Mouse (Mus musculus): ENCODE results near the gene Tmem167. TPM values are rescaled to one million over a fixed set of nuclear protein-coding genes. Genes with fewer than 3 reads are reported as not detected.
A peak's percentile ranks its signal among the peaks of the same experiment; 100 is the strongest.

Tmem167 gene
- polyA plus RNA-seq (2012; rRNA removed): 1.7 and 2.0 TPM in 2 replicates

DNA sequence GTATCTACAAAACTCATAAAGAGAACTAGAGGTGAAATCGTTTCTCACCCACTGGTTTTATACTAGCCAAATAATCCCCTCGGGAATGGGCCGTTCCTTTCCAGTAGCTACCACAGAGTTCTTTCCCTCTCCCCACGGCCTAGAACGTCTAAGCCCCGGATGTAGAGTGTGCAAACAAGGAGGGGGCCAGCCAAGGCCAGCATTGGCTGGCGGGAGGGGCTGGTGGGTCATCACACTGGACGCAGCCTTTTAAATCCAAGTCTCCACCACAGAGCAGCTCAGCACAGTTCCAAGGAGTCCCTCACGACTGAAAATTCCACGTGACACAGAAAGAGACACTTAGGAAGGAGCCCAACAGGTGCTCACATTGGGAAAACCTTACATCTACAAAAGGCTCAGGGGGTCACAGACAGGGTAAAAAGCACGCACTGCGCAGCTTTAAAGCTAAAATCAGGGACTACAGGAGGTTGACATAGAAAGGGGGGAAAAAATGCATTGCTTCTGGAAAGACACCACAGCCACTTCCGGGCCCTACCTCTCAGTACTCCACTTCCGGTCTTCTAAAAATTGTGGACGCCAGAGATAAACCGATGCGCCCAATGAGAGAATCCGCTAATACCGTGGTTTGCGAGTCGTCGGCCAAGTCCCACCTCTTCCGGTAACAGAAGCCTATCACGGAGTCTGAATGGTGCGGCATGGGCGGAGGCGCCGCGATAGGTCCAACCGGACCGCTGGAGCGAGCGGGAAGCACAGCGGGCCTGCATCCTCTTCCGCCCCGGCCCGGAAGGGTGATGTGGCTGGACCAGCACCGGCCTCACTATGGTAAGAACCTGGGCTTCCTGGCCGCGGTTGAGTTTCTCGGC is at the start of gene Tmem167, which contains the start of gene Xrcc4:
TSS of gene Tmem167 (plus strand) at position 162 of the 863 bp plus-strand sequence.
TSS of gene Xrcc4 (minus strand) at position 647 of the 863 bp plus-strand sequence.
- Histone ChIP-seq H3K4me1 (ENCODE audit: control insufficient read depth, insufficient read depth, low read length) (no peaks in the 10 kb centered on the region), H3K27me3 (ENCODE audit: control insufficient read depth, insufficient read depth, low read length) (no peaks in the 10 kb centered on the region), H3K4me3 (ENCODE audit: control insufficient read depth, low read depth, low read length) (peak within 1 kb of the TSS; percentile 93), H3K27ac (ENCODE audit: control insufficient read depth, insufficient read depth, low read depth, low read length) (peak within 1 kb of the TSS; percentile 95), H3K36me3 (ENCODE audit: control insufficient read depth, insufficient read depth, low read length) (no peaks in the 10 kb centered on the region)
- TF ChIP-seq POLR2A (IDR thresholded peaks at IDR 0.05; ENCODE audit: control insufficient read depth, low read depth, low read length) (peak; percentile 45), CTCF (IDR thresholded peaks at IDR 0.05; ENCODE audit: control insufficient read depth, insufficient read depth, insufficient replicate concordance, low read depth, low read length) (no peak)

DNA sequence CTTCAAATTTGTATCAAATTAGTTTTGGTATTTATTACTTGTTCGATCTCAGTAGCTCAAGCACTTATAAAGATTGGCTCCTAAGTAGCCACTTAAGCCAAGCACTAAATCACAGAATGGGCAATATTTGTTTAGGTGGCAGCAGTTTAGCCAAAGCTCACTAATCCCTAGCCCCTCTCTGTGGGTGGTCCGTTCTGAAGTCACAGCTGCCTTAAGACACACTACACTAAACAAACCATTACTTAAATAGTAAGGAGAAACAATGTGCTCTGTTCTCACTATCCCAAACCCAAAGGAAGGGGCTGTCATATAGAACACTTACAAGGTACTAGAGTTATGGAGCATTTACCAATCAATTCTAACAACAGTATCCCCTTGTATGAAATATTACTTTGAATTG is 49.3 kb upstream of the Tmem167 start:
- Histone ChIP-seq H3K27ac (ENCODE audit: control insufficient read depth, insufficient read depth, low read depth, low read length) (no peak overlapping the region), H3K36me3 (ENCODE audit: control insufficient read depth, insufficient read depth, low read length) (no peaks in the 10 kb centered on the region), H3K4me1 (ENCODE audit: control insufficient read depth, insufficient read depth, low read length) (no peaks in the 10 kb centered on the region), H3K4me3 (ENCODE audit: control insufficient read depth, low read depth, low read length) (no peak overlapping the region), H3K27me3 (ENCODE audit: control insufficient read depth, insufficient read depth, low read length) (no peaks in the 10 kb centered on the region)
- no peak for TF ChIP-seq POLR2A (IDR thresholded peaks at IDR 0.05; ENCODE audit: control insufficient read depth, low read depth, low read length)
- TF ChIP-seq CTCF (IDR thresholded peaks at IDR 0.05; ENCODE audit: control insufficient read depth, insufficient read depth, insufficient replicate concordance, low read depth, low read length): no peak

DNA sequence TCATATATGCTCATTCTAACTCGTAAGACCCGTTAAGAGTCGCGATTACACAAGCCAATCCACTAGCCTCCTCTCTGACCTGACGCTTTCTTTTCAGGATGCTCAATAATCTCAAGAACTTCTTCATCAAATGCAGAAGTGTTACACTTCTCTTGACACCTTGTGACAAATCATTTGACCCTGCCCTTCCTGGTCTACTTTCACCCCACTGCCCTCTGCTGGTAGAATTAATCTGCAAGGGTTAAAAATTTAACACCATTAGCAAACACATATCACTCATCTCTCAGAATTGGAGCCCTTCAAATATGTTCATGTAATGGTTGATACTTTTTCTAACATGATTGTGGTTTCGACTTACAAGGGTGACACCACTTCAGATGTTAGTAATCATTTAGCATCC is 37.2 kb upstream of the Tmem167 start:
- H3K4me1 ChIP-seq (ENCODE audit: control insufficient read depth, insufficient read depth, low read length): no peaks in the 10 kb centered on the region
- TF ChIP-seq POLR2A (IDR thresholded peaks at IDR 0.05; ENCODE audit: control insufficient read depth, low read depth, low read length) (no peak), CTCF (IDR thresholded peaks at IDR 0.05; ENCODE audit: control insufficient read depth, insufficient read depth, insufficient replicate concordance, low read depth, low read length) (no peak)
- no peaks in the 10 kb centered on the region for H3K36me3 ChIP-seq (ENCODE audit: control insufficient read depth, insufficient read depth, low read length)
- no peak overlapping the region for H3K27ac ChIP-seq (ENCODE audit: control insufficient read depth, insufficient read depth, low read depth, low read length)
- no peak overlapping the region for H3K4me3 ChIP-seq (ENCODE audit: control insufficient read depth, low read depth, low read length)
- no peaks in the 10 kb centered on the region for H3K27me3 ChIP-seq (ENCODE audit: control insufficient read depth, insufficient read depth, low read length)

DNA sequence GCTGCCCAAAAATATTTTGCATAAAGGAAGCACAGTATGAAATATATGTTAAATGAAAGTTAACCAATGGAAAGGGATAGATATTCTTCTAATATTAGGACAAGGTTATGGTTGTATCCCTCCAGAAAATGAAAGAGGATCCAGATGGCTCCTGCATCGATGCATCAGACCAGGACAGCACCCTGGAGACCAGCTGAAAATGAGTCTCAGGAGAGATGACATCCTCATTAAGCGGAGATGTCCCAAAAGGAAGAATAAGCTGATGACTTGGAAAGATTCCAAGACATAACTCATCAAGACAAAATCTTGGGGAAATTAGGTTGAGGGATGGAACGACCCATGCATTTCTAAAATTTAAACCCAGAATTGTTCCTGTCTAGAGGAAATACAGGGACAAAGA is 36.5 kb upstream of the Tmem167 start:
- Histone ChIP-seq H3K27me3 (ENCODE audit: control insufficient read depth, insufficient read depth, low read length) (no peaks in the 10 kb centered on the region), H3K27ac (ENCODE audit: control insufficient read depth, insufficient read depth, low read depth, low read length) (no peak overlapping the region), H3K36me3 (ENCODE audit: control insufficient read depth, insufficient read depth, low read length) (no peaks in the 10 kb centered on the region), H3K4me1 (ENCODE audit: control insufficient read depth, insufficient read depth, low read length) (no peaks in the 10 kb centered on the region), H3K4me3 (ENCODE audit: control insufficient read depth, low read depth, low read length) (no peak overlapping the region)
- TF ChIP-seq CTCF (IDR thresholded peaks at IDR 0.05; ENCODE audit: control insufficient read depth, insufficient read depth, insufficient replicate concordance, low read depth, low read length) (no peak), POLR2A (IDR thresholded peaks at IDR 0.05; ENCODE audit: control insufficient read depth, low read depth, low read length) (no peak)

DNA sequence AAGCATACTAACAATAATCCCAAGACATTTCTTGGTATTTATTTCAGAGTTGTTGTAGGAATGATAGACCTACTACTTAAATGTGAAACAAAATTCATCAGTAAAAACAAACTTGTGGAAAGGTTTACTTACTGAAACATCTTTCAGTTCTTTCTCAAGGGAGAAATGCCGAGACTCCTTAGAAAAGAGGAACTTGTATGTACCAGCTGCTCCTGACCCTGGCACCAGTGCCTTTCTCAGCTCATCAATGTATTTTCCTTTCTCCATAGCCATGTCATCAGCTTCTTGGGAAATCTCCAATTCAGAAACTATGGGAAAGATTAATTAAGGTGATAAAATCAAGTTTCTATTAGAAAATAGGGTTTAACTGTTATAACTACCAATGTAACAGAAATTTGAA is 27.0 kb upstream of the Tmem167 start:
- no peak overlapping the region for H3K4me3 ChIP-seq (ENCODE audit: control insufficient read depth, low read depth, low read length)
- H3K36me3 ChIP-seq (ENCODE audit: control insufficient read depth, insufficient read depth, low read length): no peaks in the 10 kb centered on the region
- TF ChIP-seq CTCF (IDR thresholded peaks at IDR 0.05; ENCODE audit: control insufficient read depth, insufficient read depth, insufficient replicate concordance, low read depth, low read length) (no peak), POLR2A (IDR thresholded peaks at IDR 0.05; ENCODE audit: control insufficient read depth, low read depth, low read length) (no peak)
- no peaks in the 10 kb centered on the region for H3K27me3 ChIP-seq (ENCODE audit: control insufficient read depth, insufficient read depth, low read length)
- H3K4me1 ChIP-seq (ENCODE audit: control insufficient read depth, insufficient read depth, low read length): no peaks in the 10 kb centered on the region
- no peak overlapping the region for H3K27ac ChIP-seq (ENCODE audit: control insufficient read depth, insufficient read depth, low read depth, low read length)

DNA sequence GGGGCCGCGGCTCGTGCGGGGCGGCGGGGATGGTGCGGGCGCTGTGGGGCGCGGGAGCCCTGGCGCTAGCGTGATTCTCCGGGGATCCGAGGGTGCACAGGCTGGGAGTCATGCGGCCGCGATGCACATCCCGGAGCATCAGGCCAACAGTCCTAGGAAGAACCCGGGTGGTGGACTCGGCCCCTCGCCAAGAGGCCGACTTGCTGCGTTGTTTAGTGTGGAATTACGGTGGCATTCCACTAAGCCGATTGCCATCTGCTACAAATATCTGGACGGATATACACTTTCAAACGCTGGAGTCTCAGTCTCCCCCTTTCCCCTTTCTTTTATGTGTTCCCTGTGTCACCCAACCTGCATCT is 881 bp downstream of the Tmem167 start:
- H3K27me3 ChIP-seq (ENCODE audit: control insufficient read depth, insufficient read depth, low read length): no peaks in the 10 kb centered on the region
- no peaks in the 10 kb centered on the region for H3K4me1 ChIP-seq (ENCODE audit: control insufficient read depth, insufficient read depth, low read length)
- H3K36me3 ChIP-seq (ENCODE audit: control insufficient read depth, insufficient read depth, low read length): no peaks in the 10 kb centered on the region
- peak overlapping the region; percentile 71 for H3K27ac ChIP-seq (ENCODE audit: control insufficient read depth, insufficient read depth, low read depth, low read length)
- H3K4me3 ChIP-seq (ENCODE audit: control insufficient read depth, low read depth, low read length): peak overlapping the region; percentile 93
- TF ChIP-seq CTCF (IDR thresholded peaks at IDR 0.05; ENCODE audit: control insufficient read depth, insufficient read depth, insufficient replicate concordance, low read depth, low read length) (no peak), POLR2A (IDR thresholded peaks at IDR 0.05; ENCODE audit: control insufficient read depth, low read depth, low read length) (no peak)

DNA sequence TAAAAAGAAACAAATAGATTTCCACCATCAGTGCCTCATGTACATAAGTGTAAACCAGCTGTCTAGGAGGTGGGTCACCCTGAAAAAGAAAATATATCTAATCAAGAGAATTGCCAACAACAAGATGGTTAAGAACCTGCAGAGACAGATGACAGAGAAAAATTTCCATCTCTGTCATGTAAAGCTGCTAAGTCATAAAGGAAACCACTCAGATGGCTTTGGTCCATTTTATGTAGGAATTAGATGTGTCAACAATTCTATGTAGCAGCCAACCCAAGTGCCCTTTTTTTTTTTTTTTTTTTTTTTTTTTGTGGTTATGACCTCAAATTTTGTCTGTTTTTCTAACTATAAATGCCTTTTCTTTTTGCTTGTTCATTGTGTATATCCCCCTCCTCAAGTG is 12.6 kb downstream of the Tmem167 start:
- H3K27ac ChIP-seq (ENCODE audit: control insufficient read depth, insufficient read depth, low read depth, low read length): no peak overlapping the region
- H3K27me3 ChIP-seq (ENCODE audit: control insufficient read depth, insufficient read depth, low read length): no peaks in the 10 kb centered on the region
- no peaks in the 10 kb centered on the region for H3K36me3 ChIP-seq (ENCODE audit: control insufficient read depth, insufficient read depth, low read length)
- no peak overlapping the region for H3K4me3 ChIP-seq (ENCODE audit: control insufficient read depth, low read depth, low read length)
- no peaks in the 10 kb centered on the region for H3K4me1 ChIP-seq (ENCODE audit: control insufficient read depth, insufficient read depth, low read length)
- no peak for TF ChIP-seq CTCF (IDR thresholded peaks at IDR 0.05; ENCODE audit: control insufficient read depth, insufficient read depth, insufficient replicate concordance, low read depth, low read length)
- no peak for TF ChIP-seq POLR2A (IDR thresholded peaks at IDR 0.05; ENCODE audit: control insufficient read depth, low read depth, low read length)

Data from testis, adult 2 months (tissue).